Mouse (Mus musculus): ENCODE data around the gene Atp6v1d.
A peak's percentile ranks its signal among the peaks of the same experiment; 100 is the strongest.

Gene Atp6v1d

DNA sequence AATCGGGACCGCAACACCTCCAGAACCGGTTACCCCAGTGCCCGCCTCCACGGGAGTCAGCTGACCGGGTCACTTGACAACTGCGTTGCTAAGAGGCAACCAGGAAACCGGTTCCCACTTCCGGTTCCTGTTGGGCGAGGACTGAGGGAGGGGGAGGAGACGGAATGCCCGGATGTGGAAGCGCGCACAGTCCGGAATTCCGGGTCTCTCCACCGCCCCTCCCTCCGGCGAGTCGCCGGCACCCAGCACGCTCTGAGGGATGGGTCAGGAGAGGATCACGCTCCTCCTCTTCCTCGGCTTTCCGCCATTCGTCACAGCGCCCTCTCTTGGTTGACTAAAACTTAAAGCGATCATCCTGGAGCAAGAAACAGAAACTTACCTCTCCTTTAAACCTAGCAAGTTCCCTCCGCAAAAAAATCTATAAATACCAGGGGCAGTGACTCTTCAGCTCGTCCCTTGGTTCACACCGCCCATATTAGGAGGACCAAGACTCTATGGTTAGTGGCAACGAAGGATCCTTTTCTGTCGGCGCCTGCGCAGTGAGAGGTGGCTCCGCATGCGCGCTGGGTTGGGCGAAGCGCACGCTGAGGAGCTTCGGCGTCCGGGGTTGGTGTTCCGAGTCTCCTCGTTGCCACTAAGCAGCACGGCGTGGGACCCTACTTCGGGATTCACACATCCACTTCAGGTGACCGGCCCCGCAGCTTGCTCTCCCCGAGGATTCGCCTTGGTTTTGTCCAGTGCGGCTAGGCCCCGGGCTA lies at the start of gene Atp6v1d, which contains the start of gene Eif2s1:
TSS of gene Atp6v1d (minus strand) at position 143 of the 758 bp plus-strand sequence.
TSS of gene Eif2s1 (plus strand) at position 324 of the 758 bp plus-strand sequence.
- DNase-seq = peak; percentile 99

DNA sequence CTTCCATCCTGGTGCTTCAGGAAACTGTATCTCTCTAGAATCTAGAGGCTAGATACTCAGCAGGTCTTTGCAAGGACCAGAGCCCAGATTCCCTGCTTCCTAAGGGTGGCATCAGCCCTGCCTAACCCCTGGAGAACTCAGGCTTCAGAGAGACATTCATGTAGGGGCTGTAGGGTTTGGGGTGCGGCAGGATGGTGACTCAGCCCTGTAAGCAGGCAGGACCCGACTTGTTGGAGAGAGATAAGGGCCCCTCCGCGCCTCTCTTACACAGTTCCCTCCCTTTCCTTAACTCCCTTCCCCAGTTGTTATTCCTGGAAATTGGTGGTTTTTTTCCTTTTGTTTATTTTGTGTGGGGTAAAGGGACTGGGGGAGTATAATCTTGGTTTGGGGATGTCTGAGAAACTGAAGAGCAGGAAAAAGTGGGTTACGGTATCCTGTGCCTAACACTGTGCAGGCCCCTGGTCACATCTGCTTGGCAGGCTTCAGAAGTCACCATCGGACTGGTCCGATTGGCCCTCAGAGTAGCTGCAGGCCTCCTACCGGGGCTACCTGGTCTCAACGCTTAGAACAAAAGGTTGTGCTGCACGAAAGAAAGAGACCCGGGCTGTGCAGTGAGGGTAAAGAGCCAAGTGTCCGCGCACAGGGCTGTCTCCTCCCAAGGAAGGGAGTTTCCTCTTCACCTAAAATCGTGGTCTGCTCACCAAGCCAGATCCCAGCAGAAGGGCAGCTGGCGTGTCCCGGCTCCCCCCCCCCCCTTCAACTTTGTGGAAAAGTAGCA lies 49.4 kb upstream of the Atp6v1d start:
- no peak for DNase-seq

DNA sequence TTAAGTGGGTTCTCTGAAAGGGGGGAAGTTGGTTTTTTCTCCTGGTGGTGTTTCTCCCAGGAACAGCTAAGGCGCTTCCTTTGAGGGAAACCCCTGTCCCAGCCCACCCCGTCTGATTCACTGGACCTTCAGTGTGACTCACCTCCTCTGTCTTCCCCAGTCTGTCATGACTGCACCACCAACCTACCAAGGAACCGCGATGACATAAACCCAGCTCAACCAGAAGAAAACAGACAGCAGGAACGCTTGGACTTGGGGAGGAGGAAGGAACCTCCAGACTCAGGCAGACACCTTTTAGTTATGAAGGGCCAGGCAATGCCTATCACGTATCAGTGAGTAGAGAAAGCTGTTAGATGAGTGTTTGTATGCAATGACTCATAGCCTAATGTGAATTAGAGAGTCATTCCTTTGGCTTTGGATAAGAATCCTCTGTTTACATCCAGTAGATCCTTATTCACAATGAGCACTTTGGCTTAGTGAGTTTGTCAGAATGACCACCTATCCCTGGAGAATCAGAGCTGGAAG lies 46.7 kb upstream of the Atp6v1d start:
- DNase-seq = no peak

- DNase-seq = peak; percentile 65
Measured at GRCm38 (mm10) chr12:78906707-78907162, 45.3 kb upstream of the Atp6v1d start, which contains the start of gene Plek2. Plek2 (minus strand) TSS chr12:78906964.

- DNase-seq = no peak
Measured at GRCm38 (mm10) chr12:78904499-78904898, 43.1 kb upstream of the Atp6v1d start.

- no peak for DNase-seq
Measured at GRCm38 (mm10) chr12:78903313-78903712, 41.9 kb upstream of the Atp6v1d start.

- no peak for DNase-seq
Measured at GRCm38 (mm10) chr12:78901467-78901866, 40.0 kb upstream of the Atp6v1d start.

DNA sequence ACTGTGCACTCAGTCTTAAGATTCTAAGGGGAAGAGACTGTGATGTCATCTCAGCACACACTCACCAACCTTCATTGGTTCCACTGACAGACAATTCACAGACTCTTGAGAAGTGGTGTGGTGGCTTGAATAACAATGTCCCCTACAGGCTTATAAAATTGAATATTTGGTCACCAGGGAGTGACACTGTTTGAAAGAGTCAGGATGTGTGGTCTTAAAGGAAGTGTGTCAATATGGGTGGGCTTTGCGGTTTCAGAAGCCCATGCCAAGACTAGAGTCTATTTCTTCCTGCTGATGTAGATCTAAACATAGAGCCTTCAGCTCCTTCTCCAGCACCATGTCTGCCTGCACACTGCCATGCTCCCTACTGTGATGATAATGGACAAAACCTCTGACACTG lies 36.4 kb upstream of the Atp6v1d start:
- no peak for DNase-seq

DNA sequence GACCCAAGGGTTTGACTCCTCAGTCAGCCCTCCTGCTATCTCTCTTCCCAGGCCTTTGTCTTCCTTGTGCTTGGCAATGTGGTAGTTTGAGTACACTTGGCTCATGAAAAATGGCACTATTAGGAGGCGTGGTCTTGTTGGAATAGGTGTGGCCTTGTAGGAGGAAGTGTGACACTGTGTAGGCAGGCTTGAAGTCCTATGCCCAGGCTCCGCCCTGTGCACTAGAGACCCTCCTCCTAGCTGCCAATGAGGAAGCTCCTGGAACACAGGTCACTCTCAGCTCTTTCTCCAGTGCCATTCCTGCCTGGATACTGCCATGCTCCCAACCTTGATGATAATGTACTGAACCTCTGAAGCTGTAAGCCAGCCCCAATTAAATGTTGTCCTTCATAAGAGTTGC lies 29.7 kb upstream of the Atp6v1d start:
- no peak for DNase-seq

DNA sequence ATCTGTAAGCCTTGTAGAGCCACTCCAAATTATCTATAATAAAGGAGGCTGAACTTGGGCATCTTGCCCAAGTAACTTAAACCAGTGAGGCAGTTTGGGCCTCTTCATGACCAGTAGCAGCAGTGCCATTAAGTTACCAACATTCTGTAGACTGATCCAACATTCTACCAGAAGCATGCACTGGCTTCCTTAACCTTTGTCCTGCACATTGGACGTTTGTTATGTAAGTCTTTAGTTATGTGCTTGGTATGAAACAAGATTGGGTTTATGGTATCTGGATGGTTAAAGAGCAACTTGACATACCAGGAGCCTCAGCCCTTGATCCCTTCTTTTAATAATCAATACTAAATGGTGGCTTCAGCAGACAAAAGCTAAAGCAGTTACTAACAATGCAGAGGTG lies 28.6 kb upstream of the Atp6v1d start:
- no peak for DNase-seq

DNA sequence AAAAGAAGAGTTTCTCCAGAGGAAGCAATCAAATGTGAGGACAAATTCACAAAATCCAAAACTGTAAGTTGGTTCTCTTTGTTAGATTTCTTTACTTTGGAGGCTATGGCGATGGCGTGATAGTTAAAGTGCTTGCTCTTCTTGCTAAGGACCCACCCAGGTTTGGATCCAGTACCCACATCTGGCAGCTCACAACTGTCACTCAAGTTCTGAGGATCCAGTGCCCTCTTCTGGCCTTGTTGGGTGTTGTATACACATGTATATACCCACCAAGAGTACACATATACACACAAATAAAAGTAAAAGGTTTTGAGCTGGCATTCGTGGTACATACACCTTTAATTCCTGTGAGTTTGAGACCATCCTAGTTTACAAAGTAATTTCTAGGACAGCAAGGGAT lies 13.1 kb upstream of the Atp6v1d start:
- no peak for DNase-seq

- DNase-seq = no peak
Measured at GRCm38 (mm10) chr12:78868115-78868514, 6.7 kb upstream of the Atp6v1d start.

GRCm38 (mm10) chr12:78865434-78865833 lies 4.0 kb upstream of the Atp6v1d start:
- no peak for DNase-seq

DNA sequence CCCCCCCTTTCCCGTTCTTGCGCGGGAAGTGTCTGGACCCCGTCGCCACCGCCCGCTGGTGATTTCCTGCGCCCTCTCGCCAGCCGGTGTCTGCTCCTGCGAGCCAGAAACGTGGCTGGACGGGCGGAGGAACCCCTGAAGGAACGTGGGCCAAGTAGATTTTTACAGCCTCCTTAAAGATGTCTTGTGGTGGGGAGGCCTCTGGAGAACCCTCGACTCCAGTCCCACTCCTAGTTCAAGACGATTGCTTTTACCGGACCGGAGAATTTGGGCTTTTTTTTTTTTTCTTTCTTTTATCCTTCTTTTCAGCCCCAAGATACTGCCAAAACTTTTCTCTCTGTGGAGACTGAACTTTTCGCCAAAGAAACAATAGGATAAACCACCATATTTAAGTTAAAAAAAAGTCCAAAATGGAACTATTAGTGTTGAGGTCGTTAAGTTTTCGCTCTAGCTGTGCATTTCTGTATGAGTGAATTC lies 854 bp upstream of the Atp6v1d start:
- DNase-seq = no peak

- no peak for DNase-seq
Measured at GRCm38 (mm10) chr12:78860921-78861495, 430 bp downstream of the Atp6v1d start.

DNA sequence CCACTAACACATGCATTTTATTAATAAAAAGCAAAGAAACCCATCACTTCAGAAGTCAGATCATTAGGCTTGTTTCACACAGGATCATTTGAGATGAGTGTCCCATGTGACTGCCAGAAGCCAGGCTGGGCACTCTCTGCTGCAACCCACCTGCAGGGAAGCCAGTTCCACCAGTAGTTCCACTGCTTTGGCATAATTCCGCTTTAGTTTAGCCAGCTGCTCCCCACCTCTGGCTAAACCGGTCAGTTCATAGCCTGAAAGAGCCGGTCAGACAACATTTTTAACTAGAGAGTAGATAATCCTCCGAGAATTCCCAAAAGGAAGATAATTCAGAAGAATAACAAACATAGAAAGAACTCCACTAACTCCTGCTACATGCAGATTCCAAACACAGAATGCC lies 13.2 kb downstream of the Atp6v1d start:
- DNase-seq = no peak

DNA sequence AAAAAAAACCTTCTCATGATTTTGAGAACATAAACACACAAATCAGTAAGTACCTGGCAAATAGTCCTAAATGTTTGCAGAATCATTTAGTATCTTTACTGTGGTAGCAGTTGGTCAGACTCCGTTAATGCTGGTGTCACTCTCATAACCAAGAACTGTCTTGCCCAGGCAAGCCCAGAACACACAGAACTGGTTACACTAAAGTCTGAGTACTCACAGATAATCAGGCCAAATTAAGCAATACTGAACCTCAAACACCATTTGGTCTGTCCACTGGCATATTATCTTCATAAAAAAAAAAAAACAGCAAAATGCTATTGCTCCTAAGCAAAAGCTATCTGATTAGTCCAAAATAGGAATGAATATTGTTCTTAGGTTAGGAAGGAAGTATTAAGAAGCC lies 19.0 kb downstream of the Atp6v1d start:
- no peak for DNase-seq

DNA sequence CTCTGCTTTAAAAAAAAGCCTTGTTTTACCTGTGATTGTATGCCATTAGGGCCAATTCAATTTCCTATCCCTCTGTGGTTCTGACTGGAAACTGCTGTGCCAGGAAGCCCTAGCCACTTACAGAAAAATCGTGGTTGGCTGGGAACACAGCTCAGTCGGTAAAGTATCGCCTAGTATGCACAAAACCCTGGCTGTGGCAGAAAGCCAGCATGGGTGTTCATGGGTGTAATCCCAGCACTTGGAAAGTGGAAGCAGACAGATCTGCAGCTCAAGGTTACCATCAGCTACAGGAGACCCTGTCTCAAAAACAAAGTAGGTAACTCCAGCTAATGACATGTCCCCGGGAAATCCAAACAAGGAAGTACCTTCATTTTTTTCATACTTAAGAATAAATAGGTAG lies 21.5 kb downstream of the Atp6v1d start:
- DNase-seq = no peak

DNA sequence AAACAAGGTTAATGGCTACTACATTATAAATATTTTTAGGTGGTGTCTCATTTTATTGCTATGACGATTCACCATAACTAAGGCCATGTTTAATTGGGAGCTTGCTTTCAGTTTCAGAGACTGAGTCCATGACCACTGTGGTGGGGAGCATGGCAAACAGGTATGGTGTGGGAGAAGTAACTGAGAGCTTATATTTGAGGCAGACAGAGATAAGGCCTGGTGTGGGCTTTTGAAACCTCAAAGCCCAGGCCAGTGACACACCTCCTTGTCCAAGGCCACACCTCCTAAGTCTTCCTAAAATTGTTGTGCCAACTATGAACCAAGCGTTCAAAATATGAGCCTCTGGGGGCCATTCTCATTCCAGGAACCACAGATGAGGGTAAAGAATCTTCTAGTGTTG lies 26.9 kb downstream of the Atp6v1d start:
- DNase-seq = no peak

- DNase-seq = no peak
Measured at GRCm38 (mm10) chr12:78814437-78814836, 47.0 kb downstream of the Atp6v1d start.

- DNase-seq = no peak
Measured at GRCm38 (mm10) chr12:78801836-78802235, 59.6 kb downstream of the Atp6v1d start.

DNA sequence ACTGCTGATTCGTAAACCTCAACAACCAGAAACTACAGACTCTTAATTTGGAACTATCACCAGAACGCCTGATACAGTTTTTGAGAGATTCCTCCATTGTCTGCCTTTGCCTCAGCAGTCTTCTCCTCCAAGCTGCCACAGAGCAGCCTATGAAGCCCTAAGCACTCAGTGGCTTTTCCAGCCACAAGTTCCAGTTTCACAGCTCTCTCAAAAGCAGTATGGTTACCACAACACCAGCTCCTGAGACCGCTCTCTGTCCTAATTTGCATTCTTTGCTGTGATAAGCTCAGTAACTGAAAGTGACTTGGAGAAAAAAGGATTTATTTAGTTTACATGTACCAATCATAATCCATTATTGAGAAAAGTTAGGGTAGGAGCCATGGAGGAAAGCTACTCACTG lies 61.4 kb downstream of the Atp6v1d start:
- no peak for DNase-seq

- DNase-seq = no peak
Measured at GRCm38 (mm10) chr12:78794236-78794635, 67.2 kb downstream of the Atp6v1d start.
